Mouse (Mus musculus): ENCODE data around the gene Adamts17. TPM values are rescaled to one million over a fixed set of nuclear protein-coding genes. Genes with fewer than 3 reads are reported as not detected.

The Adamts17 gene
- polyA plus RNA-seq, 1 experiment from 2014 or later: 4.3 TPM

DNA sequence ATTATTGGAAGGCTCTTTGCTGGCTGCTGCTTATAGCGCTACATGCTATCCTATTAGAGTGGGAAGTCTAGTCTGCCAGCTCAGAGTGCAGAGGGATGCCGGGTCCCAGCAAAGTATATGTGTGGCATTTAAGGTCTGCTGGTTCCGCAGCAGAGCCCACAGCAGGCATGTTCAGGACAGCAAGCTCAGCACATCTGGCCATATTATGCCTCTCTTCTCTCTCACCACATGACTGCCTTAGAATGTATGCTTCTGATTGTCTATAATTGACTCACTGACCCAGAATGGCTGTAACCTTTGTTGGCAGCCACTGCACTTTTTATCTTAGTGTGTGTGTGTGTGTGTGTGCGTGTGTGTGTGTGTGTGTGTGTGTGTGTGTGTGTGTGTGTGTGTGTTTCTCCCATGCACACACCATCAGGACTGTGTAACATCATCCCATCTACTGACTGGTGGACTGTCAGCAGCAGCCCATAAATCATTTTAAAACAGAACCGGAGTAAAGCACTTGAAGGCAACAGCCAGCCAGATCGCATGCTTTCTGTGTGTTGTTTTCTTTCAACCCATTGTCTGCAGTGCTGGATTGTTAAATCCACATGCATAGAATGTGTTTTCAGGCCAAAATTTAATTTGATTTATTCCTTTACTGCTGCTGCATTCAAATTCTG is 127.1 kb downstream of the Adamts17 start:
- H3K4me2 ChIP-seq (replicated peaks; ENCODE audit: low read depth, low read length): no peak overlapping the region
- peak overlapping the region; percentile 47; the same call in 1 of the 2 replicates for H3K27ac ChIP-seq (ENCODE audit: low read depth, low read length)
- no peaks in the 10 kb centered on the region for H3K27me3 ChIP-seq (ENCODE audit: control insufficient read depth, insufficient read depth, low read length)
- 27% methylated on average over 6 of the region's 6 CpGs for WGBS
- ATAC-seq (ENCODE audit: low FRiP score, low TSS enrichment): peak; percentile 36; the same call in 1 of the 2 replicates
- no peaks in the 10 kb centered on the region for H3K9me3 ChIP-seq (ENCODE audit: control insufficient read depth, low read length)
- peaks cover 18% of the 10 kb centered on the region for H3K4me1 ChIP-seq (ENCODE audit: control insufficient read depth, insufficient read depth, low read length)
- H3K36me3 ChIP-seq (ENCODE audit: control insufficient read depth, insufficient read depth, low read length): no peaks in the 10 kb centered on the region
- no peak overlapping the region for H3K9ac ChIP-seq (ENCODE audit: low read depth, low read length)
- no peak overlapping the region for H3K4me3 ChIP-seq (ENCODE audit: low read length)

GRCm38 (mm10) chr7:66967206-66967919 is 127.8 kb downstream of the Adamts17 start:
- Histone ChIP-seq H3K9ac (ENCODE audit: low read depth, low read length) (no peak overlapping the region), H3K27me3 (ENCODE audit: control insufficient read depth, insufficient read depth, low read length) (no peaks in the 10 kb centered on the region), H3K36me3 (ENCODE audit: control insufficient read depth, insufficient read depth, low read length) (no peaks in the 10 kb centered on the region), H3K4me1 (ENCODE audit: control insufficient read depth, insufficient read depth, low read length) (peaks cover 18% of the 10 kb centered on the region), H3K4me3 (ENCODE audit: low read length) (no peak overlapping the region), H3K27ac (ENCODE audit: low read depth, low read length) (peak overlapping the region; percentile 32; the same call in 1 of the 2 replicates), H3K9me3 (ENCODE audit: control insufficient read depth, low read length) (no peaks in the 10 kb centered on the region), H3K4me2 (replicated peaks; ENCODE audit: low read depth, low read length) (no peak overlapping the region)
- WGBS: 42% methylated on average over 8 of the region's 8 CpGs
- ATAC-seq (ENCODE audit: low FRiP score, low TSS enrichment): peak; percentile 34; the same call in 1 of the 2 replicates

- peaks cover 14% of the 10 kb centered on the region for H3K4me1 ChIP-seq (ENCODE audit: control insufficient read depth, insufficient read depth, low read length)
- no peak overlapping the region for H3K9ac ChIP-seq (ENCODE audit: low read depth, low read length)
- H3K27me3 ChIP-seq (ENCODE audit: control insufficient read depth, insufficient read depth, low read length): no peaks in the 10 kb centered on the region
- H3K27ac ChIP-seq (ENCODE audit: low read depth, low read length): no peak overlapping the region
- H3K4me3 ChIP-seq (ENCODE audit: low read length): no peak overlapping the region
- no peak for ATAC-seq (ENCODE audit: low FRiP score, low TSS enrichment)
- H3K4me2 ChIP-seq (replicated peaks; ENCODE audit: low read depth, low read length): no peak overlapping the region
- H3K36me3 ChIP-seq (ENCODE audit: control insufficient read depth, insufficient read depth, low read length): no peaks in the 10 kb centered on the region
- 48% methylated on average over 6 of the region's 6 CpGs for WGBS
- H3K9me3 ChIP-seq (ENCODE audit: control insufficient read depth, low read length): no peaks in the 10 kb centered on the region
Measured at GRCm38 (mm10) chr7:66968661-66969060, 129.1 kb downstream of the Adamts17 start.

- H3K9ac ChIP-seq (ENCODE audit: low read depth, low read length): no peak overlapping the region
- no peak for ATAC-seq (ENCODE audit: low FRiP score, low TSS enrichment)
- H3K27me3 ChIP-seq (ENCODE audit: control insufficient read depth, insufficient read depth, low read length): no peaks in the 10 kb centered on the region
- no peak overlapping the region for H3K4me2 ChIP-seq (replicated peaks; ENCODE audit: low read depth, low read length)
- H3K9me3 ChIP-seq (ENCODE audit: control insufficient read depth, low read length): no peaks in the 10 kb centered on the region
- H3K4me3 ChIP-seq (ENCODE audit: low read length): no peak overlapping the region
- H3K36me3 ChIP-seq (ENCODE audit: control insufficient read depth, insufficient read depth, low read length): no peaks in the 10 kb centered on the region
- peaks cover 11% of the 10 kb centered on the region for H3K4me1 ChIP-seq (ENCODE audit: control insufficient read depth, insufficient read depth, low read length)
- H3K27ac ChIP-seq (ENCODE audit: low read depth, low read length): no peak overlapping the region
- WGBS: 32% methylated on average over 2 of the region's 2 CpGs
Measured at GRCm38 (mm10) chr7:66969199-66969598, 129.7 kb downstream of the Adamts17 start.

GRCm38 (mm10) chr7:66970235-66970634 is 130.7 kb downstream of the Adamts17 start:
- H3K4me1 ChIP-seq (ENCODE audit: control insufficient read depth, insufficient read depth, low read length): peaks cover 11% of the 10 kb centered on the region
- H3K9me3 ChIP-seq (ENCODE audit: control insufficient read depth, low read length): no peaks in the 10 kb centered on the region
- no peak overlapping the region for H3K4me3 ChIP-seq (ENCODE audit: low read length)
- no peaks in the 10 kb centered on the region for H3K36me3 ChIP-seq (ENCODE audit: control insufficient read depth, insufficient read depth, low read length)
- H3K4me2 ChIP-seq (replicated peaks; ENCODE audit: low read depth, low read length): no peak overlapping the region
- no peaks in the 10 kb centered on the region for H3K27me3 ChIP-seq (ENCODE audit: control insufficient read depth, insufficient read depth, low read length)
- H3K27ac ChIP-seq (ENCODE audit: low read depth, low read length): no peak overlapping the region
- H3K9ac ChIP-seq (ENCODE audit: low read depth, low read length): no peak overlapping the region
- 84% methylated on average over 2 of the region's 2 CpGs for WGBS
- ATAC-seq (ENCODE audit: low FRiP score, low TSS enrichment): no peak

- Histone ChIP-seq H3K36me3 (ENCODE audit: control insufficient read depth, insufficient read depth, low read length) (no peaks in the 10 kb centered on the region), H3K4me1 (ENCODE audit: control insufficient read depth, insufficient read depth, low read length) (peaks cover 11% of the 10 kb centered on the region), H3K27ac (ENCODE audit: low read depth, low read length) (no peak overlapping the region), H3K4me2 (replicated peaks; ENCODE audit: low read depth, low read length) (no peak overlapping the region), H3K9ac (ENCODE audit: low read depth, low read length) (no peak overlapping the region), H3K9me3 (ENCODE audit: control insufficient read depth, low read length) (no peaks in the 10 kb centered on the region), H3K27me3 (ENCODE audit: control insufficient read depth, insufficient read depth, low read length) (no peaks in the 10 kb centered on the region), H3K4me3 (ENCODE audit: low read length) (no peak overlapping the region)
- 32% methylated on average over 2 of the region's 2 CpGs for WGBS
- ATAC-seq (ENCODE audit: low FRiP score, low TSS enrichment): no peak; the same call in 1 of the 2 replicates
Measured at GRCm38 (mm10) chr7:66970974-66971373, 131.4 kb downstream of the Adamts17 start.

DNA sequence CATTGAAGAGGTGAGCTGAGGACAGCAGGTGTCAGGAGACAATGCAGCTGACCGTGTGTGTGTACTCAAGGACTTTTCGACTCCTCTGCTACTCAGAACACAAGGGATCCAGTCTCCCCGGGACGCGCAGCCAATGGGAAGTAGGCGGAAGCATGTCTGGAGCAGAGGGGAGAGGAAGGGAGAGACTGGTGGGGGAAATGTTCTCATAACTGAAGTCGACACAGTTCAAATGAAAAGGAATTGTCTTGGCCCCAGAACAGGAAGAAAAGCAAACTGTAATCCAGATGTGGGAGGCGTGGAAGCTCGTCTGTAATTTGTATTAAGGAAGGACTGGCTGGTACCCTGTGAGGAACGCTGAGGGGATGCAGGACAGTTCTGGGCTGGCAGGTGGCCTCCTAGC is 135.3 kb downstream of the Adamts17 start:
- no peak for ATAC-seq (ENCODE audit: low FRiP score, low TSS enrichment)
- Histone ChIP-seq H3K27me3 (ENCODE audit: control insufficient read depth, insufficient read depth, low read length) (no peaks in the 10 kb centered on the region), H3K4me3 (ENCODE audit: low read length) (no peak overlapping the region), H3K9ac (ENCODE audit: low read depth, low read length) (no peak overlapping the region), H3K27ac (ENCODE audit: low read depth, low read length) (no peak overlapping the region), H3K4me2 (replicated peaks; ENCODE audit: low read depth, low read length) (no peak overlapping the region), H3K36me3 (ENCODE audit: control insufficient read depth, insufficient read depth, low read length) (no peaks in the 10 kb centered on the region), H3K9me3 (ENCODE audit: control insufficient read depth, low read length) (no peaks in the 10 kb centered on the region), H3K4me1 (ENCODE audit: control insufficient read depth, insufficient read depth, low read length) (no peaks in the 10 kb centered on the region)
- 63% methylated on average over 10 of the region's 10 CpGs for WGBS

DNA sequence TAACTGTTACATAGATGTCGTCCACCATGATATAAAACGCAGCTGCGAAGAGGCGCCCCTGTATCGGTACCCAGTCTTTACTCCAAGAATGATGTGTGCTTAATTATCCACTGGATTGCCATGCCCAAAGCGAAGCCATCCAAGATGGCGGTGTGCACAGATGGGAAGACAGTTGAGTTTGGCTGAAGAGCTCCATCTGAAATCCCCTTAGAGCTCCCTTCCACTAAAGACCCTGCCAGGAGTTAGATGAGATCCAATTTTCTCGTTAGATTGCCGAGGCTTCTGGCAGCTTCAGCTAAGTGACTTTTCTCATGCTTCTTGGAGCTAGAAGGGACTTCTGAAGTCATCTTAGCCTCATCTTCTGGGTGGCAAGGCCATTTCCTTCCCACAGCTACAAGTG is 136.8 kb downstream of the Adamts17 start:
- 94% methylated on average over 9 of the region's 9 CpGs for WGBS
- Histone ChIP-seq H3K4me2 (replicated peaks; ENCODE audit: low read depth, low read length) (no peak overlapping the region), H3K4me1 (ENCODE audit: control insufficient read depth, insufficient read depth, low read length) (no peaks in the 10 kb centered on the region), H3K27ac (ENCODE audit: low read depth, low read length) (no peak overlapping the region), H3K9ac (ENCODE audit: low read depth, low read length) (no peak overlapping the region), H3K27me3 (ENCODE audit: control insufficient read depth, insufficient read depth, low read length) (no peaks in the 10 kb centered on the region), H3K4me3 (ENCODE audit: low read length) (no peak overlapping the region), H3K36me3 (ENCODE audit: control insufficient read depth, insufficient read depth, low read length) (no peaks in the 10 kb centered on the region), H3K9me3 (ENCODE audit: control insufficient read depth, low read length) (no peaks in the 10 kb centered on the region)
- no peak for ATAC-seq (ENCODE audit: low FRiP score, low TSS enrichment)

- H3K27me3 ChIP-seq (ENCODE audit: control insufficient read depth, insufficient read depth, low read length): no peaks in the 10 kb centered on the region
Measured at GRCm38 (mm10) chr7:66981591-66981990, 142.1 kb downstream of the Adamts17 start.

More at GRCm38 (mm10) chr7:66981591-66981990, 142.1 kb downstream of the Adamts17 start:
- no peak for ATAC-seq (ENCODE audit: low FRiP score, low TSS enrichment)
- H3K4me1 ChIP-seq (ENCODE audit: control insufficient read depth, insufficient read depth, low read length): no peaks in the 10 kb centered on the region
- no peaks in the 10 kb centered on the region for H3K36me3 ChIP-seq (ENCODE audit: control insufficient read depth, insufficient read depth, low read length)
- no peaks in the 10 kb centered on the region for H3K9me3 ChIP-seq (ENCODE audit: control insufficient read depth, low read length)
- H3K9ac ChIP-seq (ENCODE audit: low read depth, low read length): no peak overlapping the region
- H3K4me2 ChIP-seq (replicated peaks; ENCODE audit: low read depth, low read length): no peak overlapping the region
- no peak overlapping the region for H3K4me3 ChIP-seq (ENCODE audit: low read length)
- no peak overlapping the region for H3K27ac ChIP-seq (ENCODE audit: low read depth, low read length)
- WGBS: 84% methylated on average over 6 of the region's 6 CpGs

Data from kidney, embryonic 14.5 days (tissue).